Mouse (Mus musculus): ENCODE data around the gene Mmp17. TPM values are rescaled to one million over a fixed set of nuclear protein-coding genes. Genes with fewer than 3 reads are reported as not detected.
A peak's percentile ranks its signal among the peaks of the same experiment; 100 is the strongest.
"Not testable (repeated sequence)": the region's sequence is repeated elsewhere in the genome, so short reads cannot be mapped to it uniquely, and the experiment has no call there.

Gene Mmp17
- total RNA-seq, 2 experiments from 2014 or later = 91.1 to 94.9 TPM

- peak in 1 of 2 experiments; percentile 37 for DNase-seq (ENCODE audit: low spot score in 2 of 2)
- intact Hi-C loops (cut with DNase I) = loop anchor here (2.0 to 5.0 kb wide), 3 partner anchors 83 to 522 kb away; partner anchors contain the start of gene Sfswap
Measured at GRCm38 (mm10) chr5:129584583-129585541, 893 bp downstream of the Mmp17 start.

DNA sequence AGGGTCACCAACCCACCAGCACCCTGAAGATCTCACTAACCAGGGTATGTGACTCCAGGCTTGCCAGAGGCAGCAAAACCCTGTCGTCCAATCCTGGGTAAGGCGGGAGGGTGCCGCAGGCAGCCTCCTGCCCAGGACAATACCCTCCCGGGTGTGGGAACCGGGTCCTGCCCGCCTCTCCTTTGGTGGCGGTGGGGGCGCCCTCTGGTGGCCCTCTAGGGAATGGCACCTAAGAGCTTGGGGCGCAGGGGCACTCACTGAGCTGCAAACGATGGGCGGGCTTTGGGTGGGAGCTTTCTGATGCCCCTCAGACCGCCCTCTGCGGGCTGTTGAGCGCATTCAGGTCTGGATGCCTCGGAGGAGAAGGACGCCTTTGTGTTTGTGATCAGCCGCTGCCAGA is 2.0 kb downstream of the Mmp17 start:
- intact Hi-C loops (cut with DNase I) = loop anchor here (2.0 kb wide), 1 partner anchor 407 kb away; no protein-coding TSS in a partner anchor

GRCm38 (mm10) chr5:129586471-129586870 is 2.5 kb downstream of the Mmp17 start:
- no peak for DNase-seq (ENCODE audit: low spot score in 2 of 2)
- intact Hi-C loops (cut with DNase I) = loop anchor here (2.0 kb wide), 1 partner anchor 408 kb away; no protein-coding TSS in a partner anchor

More for the DNA sequence above, 2.0 kb downstream of the Mmp17 start:
- DNase-seq (ENCODE audit: low spot score in 2 of 2) = peak; percentile 85 to 86

GRCm38 (mm10) chr5:129590915-129591314 is 6.9 kb downstream of the Mmp17 start:
- DNase-seq (ENCODE audit: low spot score in 2 of 2) = peak; percentile 33 to 72
- intact Hi-C loops (cut with DNase I) = no loop called here

DNA sequence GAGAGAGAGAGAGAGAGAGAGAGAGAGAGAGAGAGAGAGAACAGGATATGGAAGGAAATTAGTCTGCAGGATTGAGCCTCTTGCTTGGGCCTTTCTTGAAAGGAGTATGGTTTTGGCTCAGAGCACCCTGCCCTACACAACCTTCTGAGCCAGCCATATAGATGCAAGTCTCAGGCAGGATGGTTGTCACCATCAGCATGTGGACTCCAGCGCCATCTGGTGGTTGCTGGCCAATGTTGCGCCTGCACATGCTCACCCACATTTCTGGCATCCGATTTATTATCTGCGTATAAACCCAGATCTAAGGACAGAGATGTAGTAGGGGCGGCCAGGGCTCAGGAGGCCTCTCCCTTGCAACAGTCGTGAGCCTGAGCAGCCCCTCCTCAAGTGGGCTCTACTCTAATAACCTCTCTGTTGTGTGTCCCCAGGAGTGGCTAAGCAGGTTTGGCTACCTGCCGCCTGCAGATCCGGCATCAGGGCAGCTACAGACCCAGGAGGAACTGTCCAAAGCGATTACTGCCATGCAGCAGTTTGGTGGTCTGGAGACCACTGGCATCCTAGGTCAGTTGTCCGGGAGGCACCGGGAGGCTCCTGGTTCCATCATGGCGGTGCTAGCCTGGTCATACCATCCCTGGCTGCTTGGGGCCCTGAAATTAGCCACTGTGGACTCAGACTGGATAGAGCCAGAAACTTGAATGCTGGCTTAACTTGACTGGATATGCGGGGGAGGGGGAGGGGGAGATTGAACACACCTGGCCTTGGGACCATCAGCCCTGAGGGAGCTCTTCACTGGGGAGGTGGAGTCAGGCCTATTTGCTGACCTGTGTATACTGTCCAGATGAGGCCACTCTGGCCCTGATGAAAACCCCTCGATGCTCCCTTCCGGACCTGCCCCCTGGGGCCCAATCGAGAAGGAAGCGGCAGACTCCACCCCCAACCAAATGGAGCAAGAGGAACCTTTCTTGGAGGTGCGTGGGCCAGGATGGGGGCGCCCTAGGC is 10.4 kb downstream of the Mmp17 start:
- intact Hi-C loops (cut with DNase I) = loop anchor here (1.0 kb wide), 1 partner anchor 416 kb away; no protein-coding TSS in a partner anchor
- peak; percentile 91 to 92 for DNase-seq (ENCODE audit: low spot score in 2 of 2)

DNA sequence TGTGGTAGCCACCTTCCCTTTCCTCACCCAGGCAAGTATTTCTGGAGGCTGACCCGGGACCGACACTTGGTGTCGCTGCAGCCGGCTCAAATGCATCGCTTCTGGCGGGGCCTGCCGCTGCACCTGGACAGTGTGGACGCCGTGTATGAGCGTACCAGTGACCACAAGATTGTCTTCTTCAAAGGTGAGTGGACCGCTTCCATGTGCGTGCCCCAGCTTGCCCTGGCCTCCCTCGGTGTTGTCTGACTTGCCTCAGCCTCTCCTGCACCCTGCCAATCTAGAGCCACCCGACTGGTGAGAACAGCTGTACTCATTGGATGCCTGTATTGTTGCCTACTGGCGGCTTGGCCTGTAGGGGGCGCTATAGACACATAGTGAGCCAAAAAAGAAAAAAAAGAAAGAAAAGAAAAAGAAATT is 18.1 kb downstream of the Mmp17 start:
- intact Hi-C loops (cut with DNase I) = no loop called here
- DNase-seq (ENCODE audit: low spot score in 2 of 2) = peak; percentile 45 to 60

DNA sequence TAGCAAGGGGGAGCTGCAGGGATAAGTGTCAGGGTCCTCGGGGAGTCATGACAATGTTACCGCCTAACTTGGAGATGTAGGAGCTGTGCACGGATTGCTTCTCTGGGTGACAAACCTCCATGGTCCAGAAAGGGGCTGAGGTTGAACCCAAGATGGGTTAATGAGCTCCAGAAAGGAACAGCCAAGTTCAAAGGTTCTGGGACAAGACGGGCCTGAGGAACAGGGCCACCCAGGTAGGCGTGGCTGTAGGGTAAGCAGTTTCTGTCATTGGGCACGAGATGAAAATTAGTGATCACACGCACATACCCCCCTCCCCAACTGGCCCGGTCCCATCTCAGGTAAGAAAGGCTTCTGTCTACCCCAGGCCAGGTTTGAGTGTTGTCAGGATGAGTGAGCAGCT is 23.5 kb downstream of the Mmp17 start:
- intact Hi-C loops (cut with DNase I) = no loop called here
- no peak for DNase-seq (ENCODE audit: low spot score in 2 of 2)

DNA sequence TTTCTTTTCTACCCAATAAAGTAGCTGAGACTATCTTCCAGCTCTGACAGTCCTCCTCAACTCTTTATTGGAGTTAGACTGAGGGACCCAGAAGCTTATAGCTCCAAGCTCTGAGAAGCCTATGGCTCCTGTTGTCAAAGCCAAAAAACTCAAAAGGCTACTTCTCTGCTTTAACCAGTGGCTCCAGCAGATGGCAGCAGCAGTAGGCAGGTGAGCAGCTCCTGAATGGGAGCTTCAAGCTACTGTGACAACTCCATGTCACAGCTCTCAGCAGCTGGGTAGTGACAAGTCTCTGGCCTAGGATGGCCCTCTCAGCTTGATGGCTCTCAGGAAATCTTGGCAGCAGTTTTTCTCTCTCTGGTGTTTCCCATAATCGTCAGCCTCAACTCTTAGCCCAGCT is 27.1 kb downstream of the Mmp17 start:
- DNase-seq (ENCODE audit: low spot score in 2 of 2) = peak; percentile 86 to 90
- intact Hi-C loops (cut with DNase I) = loop anchor here (5.0 kb wide), 1 partner anchor 106 kb away; the partner anchor contains the start of gene Mrps17

DNA sequence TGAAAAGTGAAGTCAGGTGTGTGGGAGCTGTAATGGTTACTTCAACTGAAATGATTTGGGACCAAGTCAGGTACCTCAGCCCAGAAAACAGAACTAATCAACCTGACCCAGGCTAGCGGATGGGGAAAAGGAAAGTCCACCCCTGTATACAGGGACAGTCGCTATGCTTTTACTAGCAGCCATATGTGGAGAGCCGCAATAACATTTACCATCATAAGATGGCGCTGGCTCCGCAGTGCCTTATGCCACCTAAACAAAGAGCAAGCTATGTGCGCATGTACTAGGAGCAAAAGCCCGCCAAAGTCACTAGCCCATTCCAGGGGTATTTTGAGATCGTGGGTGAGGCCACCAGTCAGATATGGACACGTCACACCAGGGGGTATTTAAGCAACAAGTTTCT is 36.6 kb downstream of the Mmp17 start:
- intact Hi-C loops (cut with DNase I); DNase-seq (ENCODE audit: low spot score in 2 of 2): not testable (repeated sequence)

- intact Hi-C loops (cut with DNase I) = no loop called here
- DNase-seq (ENCODE audit: low spot score in 2 of 2) = no peak
Measured at GRCm38 (mm10) chr5:129621361-129621760, 37.4 kb downstream of the Mmp17 start.

DNA sequence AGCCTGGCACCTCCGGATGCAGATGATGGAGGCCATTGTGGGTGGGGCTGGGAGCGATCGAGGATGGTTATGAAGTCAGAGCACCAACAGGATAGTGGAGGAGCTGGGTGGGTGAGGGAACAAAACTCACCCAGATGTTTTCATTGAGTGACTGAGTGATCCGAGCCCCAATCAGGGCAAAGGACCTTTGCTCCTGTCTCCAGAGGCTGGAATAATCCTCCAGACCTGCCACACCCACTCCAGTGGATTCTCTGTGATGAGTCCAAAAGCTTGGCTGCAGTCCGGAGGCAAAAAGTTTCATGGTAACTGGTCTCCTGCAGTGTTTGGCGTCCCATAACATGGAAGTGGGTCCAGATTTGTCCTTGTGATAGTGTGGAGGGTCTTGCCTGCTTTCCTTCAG is 42.1 kb downstream of the Mmp17 start:
- DNase-seq (ENCODE audit: low spot score in 2 of 2) = no peak
- intact Hi-C loops (cut with DNase I) = no loop called here

DNA sequence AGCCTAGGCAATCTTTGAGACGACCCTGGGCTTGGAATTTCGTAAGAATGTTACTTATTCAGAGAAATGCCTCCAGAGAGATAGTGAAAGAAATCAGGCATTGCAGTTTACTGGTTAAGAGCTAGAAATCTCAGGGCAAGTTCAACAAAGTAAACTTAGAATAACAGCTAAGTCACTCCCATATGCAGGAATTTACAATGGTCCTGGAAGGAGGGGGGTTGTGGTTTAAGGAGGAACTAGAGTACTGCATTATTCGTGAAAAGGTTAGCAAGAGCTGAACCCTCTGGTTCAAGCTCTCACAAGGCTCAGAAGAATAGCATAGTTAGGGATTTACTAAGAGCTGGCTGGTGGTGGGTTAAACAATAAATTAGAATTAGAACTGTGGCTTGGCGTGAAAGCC is 42.6 kb downstream of the Mmp17 start:
- intact Hi-C loops (cut with DNase I); DNase-seq (ENCODE audit: low spot score in 2 of 2): not testable (repeated sequence)

DNA sequence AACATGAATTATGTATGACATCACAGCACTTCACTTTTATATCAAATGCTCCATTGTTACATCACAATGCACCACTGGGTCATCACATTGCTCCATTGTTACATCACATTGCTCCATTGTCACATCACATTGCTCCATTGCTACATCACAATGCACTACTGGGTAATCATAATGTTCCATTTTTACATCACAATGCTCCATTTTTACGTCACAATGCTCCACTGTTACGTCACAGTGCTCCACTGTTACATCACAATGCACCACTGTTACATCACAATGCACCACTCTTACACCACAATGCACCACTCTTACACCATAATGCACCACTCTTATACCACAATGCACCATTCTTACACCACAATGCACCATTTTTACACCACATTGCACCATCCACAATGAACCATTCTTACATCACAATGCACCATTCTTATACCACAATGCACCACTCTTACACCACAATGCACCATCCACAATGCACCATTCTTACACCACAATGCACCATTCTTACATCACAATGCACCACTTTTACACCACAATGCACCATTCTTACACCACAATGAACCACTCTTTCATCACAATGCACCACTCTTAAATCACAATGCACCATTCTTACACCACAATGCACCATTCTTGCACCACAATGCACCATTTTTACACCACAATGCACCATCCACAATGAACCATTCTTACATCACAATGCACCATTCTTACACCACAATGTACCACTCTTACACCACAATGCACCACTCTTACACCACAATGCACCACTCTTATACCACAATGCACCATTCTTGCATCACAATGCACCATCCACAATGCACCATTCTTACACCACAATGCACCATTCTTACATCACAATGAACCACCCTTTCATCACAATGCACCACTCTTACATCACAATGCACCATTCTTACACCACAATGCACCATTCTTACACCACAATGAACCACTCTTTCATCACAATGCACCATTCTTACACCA is 48.6 kb downstream of the Mmp17 start:
- DNase-seq (ENCODE audit: low spot score in 2 of 2); intact Hi-C loops (cut with DNase I): not testable (repeated sequence)

DNA sequence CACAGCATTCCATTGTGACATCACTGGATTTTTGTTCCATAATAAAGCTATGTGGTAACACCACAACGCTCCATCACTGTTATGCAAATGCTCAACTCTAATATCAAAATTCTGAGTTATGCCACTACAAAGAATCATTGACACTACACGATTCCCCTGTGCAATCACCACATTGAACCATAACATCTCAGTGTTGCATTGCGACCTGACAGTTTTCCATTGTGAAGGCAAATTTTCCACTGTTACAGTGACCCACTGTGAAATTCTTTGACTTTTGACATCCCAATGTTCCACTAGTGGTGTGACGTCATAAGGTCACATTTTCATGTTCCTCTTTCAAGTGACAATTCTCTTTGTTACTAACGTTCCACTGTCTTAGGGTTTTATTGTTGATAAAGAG is 66.9 kb downstream of the Mmp17 start:
- DNase-seq (ENCODE audit: low spot score in 2 of 2) = no peak
- intact Hi-C loops (cut with DNase I) = no loop called here

DNA sequence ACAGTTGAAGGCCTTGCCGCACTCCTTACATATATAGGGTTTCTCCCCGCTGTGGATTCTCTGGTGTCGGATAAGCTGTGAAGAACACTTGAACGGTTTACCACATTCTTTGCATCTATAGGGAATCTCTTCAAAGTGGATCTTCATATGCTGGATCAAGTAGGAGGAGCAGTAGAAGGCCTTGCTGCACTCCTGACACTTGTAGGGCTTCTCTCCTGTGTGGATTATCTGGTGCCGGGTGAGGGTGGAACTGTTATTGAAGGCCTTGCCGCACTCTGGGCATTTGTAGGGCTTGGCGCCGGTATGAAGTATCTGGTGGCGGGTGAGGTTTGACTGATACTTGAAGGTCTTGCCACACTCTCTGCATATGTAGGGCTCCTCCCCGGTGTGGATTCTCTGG is 73.0 kb downstream of the Mmp17 start:
- intact Hi-C loops (cut with DNase I) = no loop called here
- DNase-seq (ENCODE audit: low spot score in 2 of 2) = no peak

- DNase-seq (ENCODE audit: low spot score in 2 of 2) = no peak
- intact Hi-C loops (cut with DNase I) = no loop called here
Measured at GRCm38 (mm10) chr5:129657931-129658330, 74.0 kb downstream of the Mmp17 start.
